Mouse (Mus musculus): ENCODE data around the gene Acbd3.

DNA sequence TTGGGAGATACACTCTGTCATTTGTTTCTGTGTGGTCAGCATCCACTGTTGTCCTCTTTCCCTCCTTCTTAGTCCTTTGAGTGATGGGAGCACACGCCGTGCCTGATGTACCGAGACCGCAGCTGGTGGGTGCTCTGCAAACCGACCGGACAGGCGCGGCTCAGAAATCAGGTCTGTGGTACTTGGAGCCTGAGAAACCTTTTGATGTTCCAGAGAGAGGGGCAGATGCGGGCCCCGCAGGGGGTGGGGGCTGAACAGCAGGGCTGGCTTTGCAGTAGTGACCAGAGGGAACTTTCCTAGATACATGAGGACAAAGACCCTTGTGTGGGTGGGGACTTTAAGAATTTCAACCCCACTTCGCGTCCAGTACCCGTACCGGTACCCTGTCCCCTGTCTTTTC lies 37.5 kb downstream of the Acbd3 start:
- TF ChIP-seq CTCF (IDR thresholded peaks at IDR 0.05; ENCODE audit: extremely low read depth, insufficient read depth, insufficient read length, insufficient replicate concordance) (no peak), POLR2A (IDR thresholded peaks at IDR 0.05; ENCODE audit: low read depth, low read length) (no peak)

Measured in spleen, adult 2 months (tissue).